Mouse (Mus musculus) forebrain, embryonic 10.5 days (tissue): ENCODE measurements around the gene Zfp981. TPM values are rescaled to one million over a fixed set of nuclear protein-coding genes. Genes with fewer than 3 reads are reported as not detected.
"Not testable (repeated sequence)": the region's sequence is repeated elsewhere in the genome, so short reads cannot be mapped to it uniquely, and the experiment has no call there.

Experiments
- DNase-seq: peaks from one replicate; pipeline ENCODE4 v3.0.0-alpha.2; 2017; ENCODE audit warnings: low spot score; ENCODE audit errors: extremely low spot score
- H3K27ac ChIP-seq: fragments of 300-500 bp; sonication (generic); 2 replicates; pipeline ENCODE4 v1.5.1; 2016; ENCODE audit warnings: mild to moderate bottlenecking
- H3K27me3 ChIP-seq: fragments of 300-500 bp; sonication (generic); 2 replicates; pipeline ENCODE4 v1.6.1; 2016; ENCODE audit warnings: mild to moderate bottlenecking; ENCODE audit not compliant: poor library complexity, severe bottlenecking
- H3K36me3 ChIP-seq: fragments of 300-500 bp; sonication (generic); replicated peaks from 2 replicates; pipeline ENCODE4 v1.6.1; 2016; ENCODE audit warnings: mild to moderate bottlenecking, moderate library complexity
- H3K4me1 ChIP-seq: fragments of 300-500 bp; sonication (generic); 2 replicates; pipeline ENCODE4 v1.6.1; 2016
- H3K4me3 ChIP-seq: fragments of 300-500 bp; sonication (generic); 2 replicates; pipeline ENCODE4 v1.5.1; 2016; ENCODE audit warnings: mild to moderate bottlenecking, moderate library complexity
- H3K9me3 ChIP-seq: fragments of 300-500 bp; sonication (generic); 2 replicates; pipeline ENCODE4 v1.6.1; 2016; ENCODE audit warnings: mild to moderate bottlenecking, moderate library complexity
- WGBS: fragments of 180-500 bp; shearing (Covaris S2); methylation state at CpG from one replicate; pipeline ENCODE4 v1.1.7; 2016; 5-methylcytosine and 5-hydroxymethylcytosine counted together
- polyA plus RNA-seq: library from polyadenylated mRNA; unstranded; fragments of >200 nt; fragmentation: Nextera tagmentation; extraction: Ambion mirVana; gene quantifications from 2 replicates; pipeline ENCODE4 v1.2.1, GENCODE M21; 2016

Zfp981 gene
- polyA plus RNA-seq, 1 experiment from 2014 or later: 0.07 TPM

DNA sequence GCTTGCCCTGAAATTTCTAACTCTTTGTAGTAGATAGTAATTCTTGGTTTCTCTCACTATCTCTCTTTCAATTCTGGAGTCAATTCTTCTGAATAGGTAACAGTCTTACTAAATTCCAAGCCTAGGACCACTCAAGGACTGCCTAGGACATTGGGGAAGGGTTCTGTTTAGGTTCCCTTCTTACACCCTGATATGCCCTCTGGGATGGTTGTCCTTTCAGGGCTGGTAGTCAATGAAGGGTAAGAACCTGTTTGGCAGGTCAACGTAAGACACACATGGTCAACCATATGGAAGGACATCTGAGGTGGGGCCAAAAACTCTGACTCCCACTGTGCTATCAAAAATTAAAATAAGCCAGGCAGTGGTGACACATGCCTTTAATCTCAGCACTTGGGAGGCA is 9.0 kb upstream of the Zfp981 start:
- no peak overlapping the region for H3K4me3 ChIP-seq
- no peak for DNase-seq
- 53% methylated on average over 1 of the region's 1 CpGs for WGBS
- H3K36me3 ChIP-seq: no peaks in the 10 kb centered on the region
- no peaks in the 10 kb centered on the region for H3K27me3 ChIP-seq
- H3K27ac ChIP-seq: no peak overlapping the region
- peaks cover 85% of the 10 kb centered on the region for H3K9me3 ChIP-seq
- H3K4me1 ChIP-seq: no peaks in the 10 kb centered on the region

DNA sequence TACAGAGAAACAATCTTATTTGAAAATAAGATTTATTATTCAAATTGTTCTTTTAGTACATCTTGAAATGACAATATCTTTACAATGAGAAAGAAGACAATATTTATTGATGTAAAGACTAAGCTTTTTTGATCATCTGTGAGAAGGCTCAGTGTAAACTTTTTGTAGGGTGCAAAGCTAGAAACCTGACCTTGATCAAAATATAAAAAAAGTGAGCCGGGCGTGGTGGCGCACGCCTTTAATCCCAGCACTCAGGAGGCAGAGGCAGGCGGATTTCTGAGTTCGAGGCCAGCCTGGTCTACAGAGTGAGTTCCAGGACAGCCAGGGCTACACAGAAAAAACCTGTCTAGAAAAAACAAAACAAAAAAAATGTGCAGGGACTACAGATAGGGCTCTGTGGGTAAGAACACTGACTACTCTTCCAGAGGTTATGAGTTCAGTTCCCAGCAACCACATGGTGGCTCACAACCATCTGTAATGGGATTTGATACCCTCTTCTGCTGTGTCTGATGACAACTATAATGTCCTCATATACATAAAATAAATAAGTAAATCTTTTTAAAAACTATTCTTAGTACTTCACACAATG is 8.4 kb upstream of the Zfp981 start:
- H3K4me3 ChIP-seq, H3K36me3 ChIP-seq, H3K27ac ChIP-seq, H3K4me1 ChIP-seq, DNase-seq, H3K27me3 ChIP-seq: not testable (repeated sequence)
- H3K9me3 ChIP-seq: peaks cover 85% of the 10 kb centered on the region
- 89% methylated on average over 6 of the region's 6 CpGs for WGBS

- H3K9me3 ChIP-seq: peaks cover 85% of the 10 kb centered on the region
- DNase-seq: no peak
- H3K27me3 ChIP-seq: no peaks in the 10 kb centered on the region
- 76% methylated on average over 4 of the region's 4 CpGs for WGBS
- H3K4me1 ChIP-seq: no peaks in the 10 kb centered on the region
- H3K4me3 ChIP-seq: no peak overlapping the region
- H3K27ac ChIP-seq: no peak overlapping the region
- H3K36me3 ChIP-seq: no peaks in the 10 kb centered on the region
These were observed 6.8 kb upstream of the Zfp981 start for GRCm38 (mm10) chr4:146494980-146495379.

- H3K27me3 ChIP-seq, H3K4me3 ChIP-seq, H3K36me3 ChIP-seq, H3K4me1 ChIP-seq, H3K27ac ChIP-seq, DNase-seq: not testable (repeated sequence)
- WGBS: 84% methylated on average over 9 of the region's 9 CpGs
- H3K9me3 ChIP-seq: peaks cover 90% of the 10 kb centered on the region
These were observed 4.0 kb upstream of the Zfp981 start for GRCm38 (mm10) chr4:146497695-146498275.

- H3K9me3 ChIP-seq: peaks cover 30% of the 10 kb centered on the region
- DNase-seq, H3K27me3 ChIP-seq, H3K4me1 ChIP-seq, H3K27ac ChIP-seq, H3K36me3 ChIP-seq, H3K4me3 ChIP-seq: not testable (repeated sequence)
- WGBS: 94% methylated on average over 22 of the region's 24 CpGs
These were observed 7.2 kb downstream of the Zfp981 start for GRCm38 (mm10) chr4:146509029-146509428.

DNA sequence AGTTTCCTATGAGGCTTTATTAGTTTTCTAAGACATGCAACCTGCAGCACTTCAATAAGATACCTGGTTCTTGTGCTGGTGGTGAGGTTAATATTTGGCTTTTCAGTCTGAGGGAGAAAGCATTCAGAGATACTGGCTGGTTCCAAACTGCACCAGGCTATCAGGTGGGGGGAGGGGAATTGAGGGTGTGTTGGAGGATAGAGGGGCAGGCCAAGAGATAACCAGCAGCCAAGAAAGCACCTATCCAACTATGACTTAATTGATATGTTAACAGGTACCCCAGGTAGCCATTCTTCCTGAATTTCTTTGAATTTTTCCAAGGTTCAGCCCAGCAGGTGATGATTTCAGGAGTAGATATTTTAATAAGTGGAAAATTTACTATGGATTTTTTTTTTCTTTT is 10.0 kb downstream of the Zfp981 start:
- H3K9me3 ChIP-seq: peaks cover 55% of the 10 kb centered on the region

DNA sequence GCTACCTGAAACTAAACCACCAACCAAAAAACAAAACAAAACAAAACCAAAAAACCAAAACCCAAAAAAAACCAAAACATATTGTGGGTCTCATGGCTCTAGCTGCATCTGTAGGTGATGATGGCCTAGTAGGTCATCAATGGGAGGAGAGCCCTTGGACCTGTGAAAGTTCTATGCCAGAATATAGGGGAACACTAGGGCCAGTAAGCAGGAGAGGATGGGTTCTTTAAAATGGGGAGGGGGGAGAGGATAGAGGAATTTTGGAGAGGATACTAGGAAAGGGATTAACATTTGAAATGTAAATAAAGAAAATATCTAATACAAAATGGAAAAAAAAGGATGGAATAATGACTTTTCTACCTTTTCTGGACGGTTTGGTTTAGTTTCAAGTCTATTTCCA is 14.6 kb downstream of the Zfp981 start:
- Histone ChIP-seq H3K4me1 (no peaks in the 10 kb centered on the region), H3K4me3 (no peak overlapping the region), H3K27ac (no peak overlapping the region), H3K27me3 (no peaks in the 10 kb centered on the region), H3K9me3 (peaks cover 92% of the 10 kb centered on the region), H3K36me3 (no peaks in the 10 kb centered on the region)
- no peak for DNase-seq
- WGBS: 78% methylated on average over 1 of the region's 1 CpGs

More for the DNA sequence above, 10.0 kb downstream of the Zfp981 start:
- H3K36me3 ChIP-seq, H3K4me1 ChIP-seq, H3K27me3 ChIP-seq, DNase-seq, H3K27ac ChIP-seq, H3K4me3 ChIP-seq: not testable (repeated sequence)

- H3K9me3 ChIP-seq: peaks cover 93% of the 10 kb centered on the region
- not testable (repeated sequence) for DNase-seq, H3K36me3 ChIP-seq, H3K27me3 ChIP-seq, H3K27ac ChIP-seq, H3K4me1 ChIP-seq, H3K4me3 ChIP-seq
- WGBS: 75% methylated on average over 2 of the region's 2 CpGs
These were observed 15.3 kb downstream of the Zfp981 start for GRCm38 (mm10) chr4:146517150-146517549.

GRCm38 (mm10) chr4:146520723-146521122 is 18.9 kb downstream of the Zfp981 start:
- H3K9me3 ChIP-seq: peaks cover 95% of the 10 kb centered on the region
- no peaks in the 10 kb centered on the region for H3K4me1 ChIP-seq
- H3K27me3 ChIP-seq: no peaks in the 10 kb centered on the region
- DNase-seq: no peak
- WGBS: 92% methylated on average over 2 of the region's 2 CpGs
- no peaks in the 10 kb centered on the region for H3K36me3 ChIP-seq
- H3K27ac ChIP-seq: no peak overlapping the region
- H3K4me3 ChIP-seq: no peak overlapping the region

DNA sequence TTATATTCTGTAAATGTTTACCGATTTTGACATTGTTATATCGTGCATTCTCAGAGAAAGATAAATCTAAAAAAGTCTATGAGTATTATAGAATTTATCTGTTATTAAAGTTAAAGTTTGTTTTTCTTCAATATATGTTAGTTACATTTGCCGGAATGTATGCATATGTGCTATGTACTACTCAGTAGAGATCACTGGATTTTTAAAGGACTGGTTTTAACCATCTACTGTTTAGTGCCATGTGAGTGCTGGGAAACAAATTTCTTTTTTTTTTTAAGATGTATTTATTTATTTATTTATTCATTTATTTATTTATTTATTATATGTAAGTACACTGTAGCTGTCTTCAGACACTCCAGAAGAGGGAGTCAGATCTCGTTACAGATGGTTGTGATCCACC is 32.7 kb downstream of the Zfp981 start:
- Histone ChIP-seq H3K27me3 (no peaks in the 10 kb centered on the region), H3K27ac (no peak overlapping the region), H3K4me1 (no peaks in the 10 kb centered on the region), H3K4me3 (no peak overlapping the region), H3K36me3 (no peaks in the 10 kb centered on the region), H3K9me3 (peaks cover 96% of the 10 kb centered on the region)
- 92% methylated on average over 4 of the region's 4 CpGs for WGBS
- no peak for DNase-seq

DNA sequence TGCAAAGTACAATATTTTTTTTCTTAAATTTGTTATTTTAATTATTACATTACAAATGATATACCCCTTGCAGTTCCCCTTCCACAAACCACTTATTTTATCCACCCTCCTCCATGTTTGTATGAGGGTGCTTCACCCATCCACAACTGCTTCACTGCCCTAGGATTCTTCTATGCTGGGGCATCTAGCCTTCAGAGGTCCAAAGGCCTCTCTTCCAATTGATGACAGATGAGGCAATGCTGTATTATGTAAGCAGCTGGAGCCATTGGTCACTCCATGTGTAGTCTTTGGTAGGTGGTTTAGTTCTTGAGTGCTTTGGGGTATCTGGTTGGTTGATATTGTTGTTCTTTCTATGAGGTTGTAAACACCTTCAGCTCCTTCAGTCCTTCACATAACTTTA is 34.1 kb downstream of the Zfp981 start:
- Histone ChIP-seq H3K27me3 (no peaks in the 10 kb centered on the region), H3K9me3 (peaks cover 91% of the 10 kb centered on the region), H3K4me3 (no peak overlapping the region), H3K36me3 (no peaks in the 10 kb centered on the region), H3K27ac (no peak overlapping the region), H3K4me1 (no peaks in the 10 kb centered on the region)
- no peak for DNase-seq

GRCm38 (mm10) chr4:146579905-146580873 is 78.4 kb downstream of the Zfp981 start:
- not testable (repeated sequence) for H3K27me3 ChIP-seq, H3K9me3 ChIP-seq, H3K36me3 ChIP-seq, H3K27ac ChIP-seq, DNase-seq, H3K4me1 ChIP-seq
- 1% methylated on average over 18 of the region's 111 CpGs for WGBS
- H3K4me3 ChIP-seq: peak overlapping the region; percentile 31; the same call in 1 of the 2 replicates
